Mouse (Mus musculus) stomach, embryonic 16.5 days (tissue): ENCODE results near the gene Myo1g. TPM values are rescaled to one million over a fixed set of nuclear protein-coding genes. Genes with fewer than 3 reads are reported as not detected.
A peak's percentile ranks its signal among the peaks of the same experiment; 100 is the strongest.

Experiments used
- ATAC-seq: fragments of 200-750 bp; cut with Nextera tagmentation; 2 replicates; pipeline ENCODE4 v1.8.0; 2017; ENCODE audit warnings: moderate number of reproducible peaks, moderate TSS enrichment; ENCODE audit not compliant: insufficient read depth, low FRiP score
- H3K27ac ChIP-seq: fragments of 300-500 bp; sonication (generic); 2 replicates; pipeline ENCODE4 v1.5.1; 2014; ENCODE audit warnings: low read length
- H3K27me3 ChIP-seq: fragments of 300-500 bp; sonication (generic); 2 replicates; pipeline ENCODE4 v1.6.1; 2014; ENCODE audit warnings: low read length, control low read depth, mixed read lengths; ENCODE audit not compliant: control insufficient read depth, insufficient read depth
- H3K36me3 ChIP-seq: fragments of 300-500 bp; sonication (generic); 2 replicates; pipeline ENCODE4 v1.6.1; 2014; ENCODE audit warnings: low read length; ENCODE audit not compliant: control insufficient read depth, insufficient read depth
- H3K4me1 ChIP-seq: fragments of 300-500 bp; sonication (generic); 2 replicates; pipeline ENCODE4 v1.6.1; 2014; ENCODE audit warnings: low read length, control low read depth, mixed read lengths; ENCODE audit not compliant: control insufficient read depth, insufficient read depth
- H3K4me2 ChIP-seq: fragments of 300-500 bp; sonication (generic); 2 replicates; pipeline ENCODE4 v1.6.1; 2014; ENCODE audit warnings: low read depth, low read length, mixed read lengths
- H3K4me3 ChIP-seq: fragments of 300-500 bp; sonication (generic); replicated peaks from 2 replicates; pipeline ENCODE4 v1.5.1; 2014; ENCODE audit warnings: mild to moderate bottlenecking, low read length
- H3K9ac ChIP-seq: fragments of 300-500 bp; sonication (generic); 2 replicates; pipeline ENCODE4 v1.6.1; 2014; ENCODE audit warnings: low read length
- H3K9me3 ChIP-seq: fragments of 300-500 bp; sonication (generic); replicated peaks from 2 replicates; pipeline ENCODE4 v1.6.1; 2016; ENCODE audit warnings: low read length, control low read depth; ENCODE audit not compliant: control insufficient read depth
- WGBS: fragments of 180-500 bp; shearing (Covaris S2); extraction: QIAGEN DNeasy Blood & Tissue Kit; methylation state at CpG from one replicate; pipeline ENCODE4 v1.1.7; 2014; 5-methylcytosine and 5-hydroxymethylcytosine counted together
- polyA plus RNA-seq: library from polyadenylated mRNA; unstranded; fragments of >200 nt; fragmentation: Nextera tagmentation; extraction: Ambion mirVana; gene quantifications from 2 replicates; pipeline ENCODE4 v1.2.1, GENCODE M21; 2015

The Myo1g gene
- polyA plus RNA-seq, 1 experiment from 2014 or later, result 3.5 TPM

GRCm38 (mm10) chr11:6484244-6484959 lies 36.4 kb downstream of the Myo1g start:
- Histone ChIP-seq H3K9ac (no peak overlapping the region), H3K4me3 (no peak overlapping the region), H3K9me3 (no peaks in the 10 kb centered on the region), H3K36me3 (no peaks in the 10 kb centered on the region), H3K4me1 (no peaks in the 10 kb centered on the region), H3K4me2 (no peak overlapping the region), H3K27ac (no peak overlapping the region), H3K27me3 (no peaks in the 10 kb centered on the region)
- no peak for ATAC-seq
- WGBS, result 62% methylated on average over 3 of the region's 3 CpGs

GRCm38 (mm10) chr11:6483103-6483502 lies 37.7 kb downstream of the Myo1g start:
- H3K27me3 ChIP-seq, result no peaks in the 10 kb centered on the region
- H3K4me1 ChIP-seq, result no peaks in the 10 kb centered on the region
- H3K9me3 ChIP-seq, result no peaks in the 10 kb centered on the region
- H3K4me2 ChIP-seq, result no peak overlapping the region
- H3K36me3 ChIP-seq, result no peaks in the 10 kb centered on the region
- no peak overlapping the region for H3K9ac ChIP-seq
- H3K27ac ChIP-seq, result no peak overlapping the region
- no peak overlapping the region for H3K4me3 ChIP-seq
- WGBS, result 67% methylated on average over 2 of the region's 2 CpGs
- ATAC-seq, result no peak

- 44% methylated on average over 6 of the region's 6 CpGs for WGBS
- ATAC-seq, result no peak
These were observed 39.0 kb downstream of the Myo1g start for GRCm38 (mm10) chr11:6481669-6482185.

GRCm38 (mm10) chr11:6480681-6481405 lies 39.9 kb downstream of the Myo1g start:
- H3K36me3 ChIP-seq, result no peaks in the 10 kb centered on the region
- no peaks in the 10 kb centered on the region for H3K27me3 ChIP-seq
- WGBS, result 80% methylated on average over 13 of the region's 13 CpGs
- ATAC-seq, result no peak
- H3K4me3 ChIP-seq, result no peak overlapping the region
- H3K4me2 ChIP-seq, result no peak overlapping the region
- no peak overlapping the region for H3K27ac ChIP-seq
- H3K4me1 ChIP-seq, result no peaks in the 10 kb centered on the region
- H3K9ac ChIP-seq, result no peak overlapping the region
- no peaks in the 10 kb centered on the region for H3K9me3 ChIP-seq

More at GRCm38 (mm10) chr11:6481669-6482185, 39.0 kb downstream of the Myo1g start:
- Histone ChIP-seq H3K9me3 (no peaks in the 10 kb centered on the region), H3K9ac (no peak overlapping the region), H3K27ac (no peak overlapping the region), H3K27me3 (no peaks in the 10 kb centered on the region), H3K4me2 (no peak overlapping the region), H3K36me3 (no peaks in the 10 kb centered on the region), H3K4me1 (no peaks in the 10 kb centered on the region), H3K4me3 (no peak overlapping the region)

GRCm38 (mm10) chr11:6480191-6480590 lies 40.6 kb downstream of the Myo1g start:
- Histone ChIP-seq H3K4me2 (no peak overlapping the region), H3K27me3 (no peaks in the 10 kb centered on the region), H3K4me3 (no peak overlapping the region), H3K9me3 (no peaks in the 10 kb centered on the region), H3K27ac (no peak overlapping the region), H3K36me3 (no peaks in the 10 kb centered on the region), H3K4me1 (no peaks in the 10 kb centered on the region), H3K9ac (no peak overlapping the region)
- 72% methylated on average over 7 of the region's 7 CpGs for WGBS
- no peak for ATAC-seq

- no peak overlapping the region for H3K4me3 ChIP-seq
- 65% methylated on average over 2 of the region's 2 CpGs for WGBS
- 0 out of 2 replicates have a peak overlapping the region, but pooled peaks have one; percentile 5 for H3K9ac ChIP-seq
- no peaks in the 10 kb centered on the region for H3K36me3 ChIP-seq
- H3K4me1 ChIP-seq, result peaks cover 2% of the 10 kb centered on the region
- H3K27ac ChIP-seq, result no peak overlapping the region
- ATAC-seq, result no peak
- no peaks in the 10 kb centered on the region for H3K9me3 ChIP-seq
- H3K27me3 ChIP-seq, result no peaks in the 10 kb centered on the region
- H3K4me2 ChIP-seq, result no peak overlapping the region
These were observed 41.5 kb downstream of the Myo1g start for GRCm38 (mm10) chr11:6479231-6479630.

- no peak overlapping the region for H3K27ac ChIP-seq
- no peak overlapping the region for H3K4me3 ChIP-seq
- H3K36me3 ChIP-seq, result 0 out of 2 replicates have a peak, but pooled peaks cover 3% of the 10 kb centered on the region
- no peaks in the 10 kb centered on the region for H3K27me3 ChIP-seq
- no peak for ATAC-seq
- H3K4me1 ChIP-seq, result peaks cover 9% of the 10 kb centered on the region
- WGBS, result 83% methylated on average over 1 of the region's 1 CpGs
- H3K9ac ChIP-seq, result no peak overlapping the region
- no peaks in the 10 kb centered on the region for H3K9me3 ChIP-seq
- H3K4me2 ChIP-seq, result no peak overlapping the region
These were observed 43.4 kb downstream of the Myo1g start for GRCm38 (mm10) chr11:6477350-6477749.

GRCm38 (mm10) chr11:6476876-6477275 lies 43.9 kb downstream of the Myo1g start:
- Histone ChIP-seq H3K36me3 (0 out of 2 replicates have a peak, but pooled peaks cover 3% of the 10 kb centered on the region), H3K9ac (no peak overlapping the region), H3K4me2 (no peak overlapping the region), H3K9me3 (no peaks in the 10 kb centered on the region), H3K27ac (no peak overlapping the region), H3K4me3 (no peak overlapping the region), H3K27me3 (no peaks in the 10 kb centered on the region), H3K4me1 (peaks cover 9% of the 10 kb centered on the region)
- ATAC-seq, result no peak
- WGBS, result 73% methylated on average over 6 of the region's 6 CpGs

- WGBS, result 0% methylated on average over 50 of the region's 76 CpGs
- ATAC-seq, result peak; percentile 94
- H3K4me2 ChIP-seq, result peak within 1 kb of the TSS; percentile 97
- peaks cover 16% of the 10 kb centered on the region for H3K4me1 ChIP-seq
- peak within 1 kb of the TSS; percentile 98 for H3K27ac ChIP-seq
- peak within 1 kb of the TSS; percentile 98 for H3K9ac ChIP-seq
- no peaks in the 10 kb centered on the region for H3K27me3 ChIP-seq
- no peaks in the 10 kb centered on the region for H3K9me3 ChIP-seq
- 0 out of 2 replicates have a peak, but pooled peaks cover 3% of the 10 kb centered on the region for H3K36me3 ChIP-seq
- H3K4me3 ChIP-seq, result peak within 1 kb of the TSS; percentile 94
These were observed 44.8 kb downstream of the Myo1g start, which contains the start of gene Purb for GRCm38 (mm10) chr11:6475867-6476484. TSS of gene Purb (minus strand) at chr11:6475917.
